Mouse (Mus musculus) cerebellum, adult 2 months (tissue): ENCODE measurements around the gene Efcab8. TPM values are rescaled to one million over a fixed set of nuclear protein-coding genes. Genes with fewer than 3 reads are reported as not detected.
"Not testable (repeated sequence)": the region's sequence is repeated elsewhere in the genome, so short reads cannot be mapped to it uniquely, and the experiment has no call there.

Experiments
- DNase-seq, 2 experiments: peaks; one replicate each; pipeline ENCODE4 v3.0.0; 2021
- H3K27ac ChIP-seq: fragments of 200-500 bp; 2 replicates; pipeline ENCODE4 v1.5.1; 2012; ENCODE audit warnings: low read length, control low read depth, inconsistent platforms; ENCODE audit not compliant: insufficient read depth
- H3K27me3 ChIP-seq: fragments of 200-500 bp; 2 replicates; pipeline ENCODE4 v1.6.1; 2012; ENCODE audit warnings: inconsistent platforms, mild to moderate bottlenecking, low read length, moderate library complexity; ENCODE audit not compliant: control insufficient read depth, insufficient read depth
- H3K4me1 ChIP-seq: fragments of 200-500 bp; 2 replicates; pipeline ENCODE4 v1.6.1; 2011; ENCODE audit warnings: low read length; ENCODE audit not compliant: control insufficient read depth, insufficient read depth
- H3K4me3 ChIP-seq: fragments of 200-500 bp; replicated peaks from 2 replicates; pipeline ENCODE3; 2011; ENCODE audit warnings: mild to moderate bottlenecking, low read depth, low read length, control low read depth; ENCODE audit not compliant: insufficient read depth
- CTCF ChIP-seq: fragments of 200-500 bp; IDR thresholded peaks from 2 replicates; pipeline ENCODE4 v1.5.1; 2011; ENCODE audit warnings: low read depth, mild to moderate bottlenecking, control low read depth, low read length, moderate library complexity, borderline replicate concordance; ENCODE audit not compliant: insufficient read depth
- POLR2A ChIP-seq: fragments of 200-500 bp; IDR thresholded peaks from 2 replicates; pipeline ENCODE4 v1.6.1; 2011; ENCODE audit warnings: low read length, control low read depth, borderline replicate concordance; ENCODE audit not compliant: insufficient read depth
- WGBS: fragments of 180-500 bp; shearing (Covaris S2); methylation state at CpG from one replicate; pipeline ENCODE4 v1.1.7; 2018; 5-methylcytosine and 5-hydroxymethylcytosine counted together
- polyA plus RNA-seq: library from polyadenylated mRNA; depleted of rRNA; stranded (reverse); fragments of >200 nt; gene quantifications from 2 replicates; pipeline ENCODE4 v1.2.3, GENCODE M21; 2012

Gene Efcab8
- polyA plus RNA-seq, 1 experiment = 0.23 TPM

- TF ChIP-seq POLR2A = no peak
- TF ChIP-seq CTCF = no peak
- Histone ChIP-seq H3K4me3 (no peak overlapping the region), H3K27ac (no peak overlapping the region), H3K4me1 (no peaks in the 10 kb centered on the region), H3K27me3 (no peaks in the 10 kb centered on the region)
- no peak for DNase-seq
- 84% methylated on average over 8 of the region's 8 CpGs for WGBS
Observed at GRCm38 (mm10) chr2:153808146-153808545, 28.4 kb downstream of the Efcab8 start.

DNA sequence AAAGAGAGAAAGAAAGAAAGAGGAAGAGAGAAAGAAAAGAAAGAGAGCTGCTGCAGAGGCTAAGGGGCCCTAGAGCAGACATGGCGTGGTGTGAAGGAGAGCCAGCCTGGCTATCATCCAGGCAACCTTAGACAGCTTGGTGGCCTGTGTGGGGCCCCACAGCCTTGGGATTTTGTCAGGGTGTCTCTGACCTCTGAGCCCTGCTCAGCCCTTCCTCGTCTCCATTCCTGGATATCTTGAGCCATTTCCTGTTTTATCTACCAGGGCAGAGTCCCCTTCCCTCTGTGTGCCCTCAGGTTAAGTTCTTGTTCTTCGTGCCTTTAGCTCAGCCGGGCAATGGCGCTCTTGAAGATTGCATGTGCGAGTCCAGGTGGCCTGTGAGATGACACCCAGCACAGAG is 29.1 kb downstream of the Efcab8 start:
- Histone ChIP-seq H3K27ac (no peak overlapping the region), H3K4me1 (no peaks in the 10 kb centered on the region), H3K27me3 (no peaks in the 10 kb centered on the region), H3K4me3 (no peak overlapping the region)
- no peak for DNase-seq
- whole genome bisulfite sequencing = 83% methylated on average over 6 of the region's 6 CpGs
- TF ChIP-seq CTCF = no peak
- no peak for TF ChIP-seq POLR2A

GRCm38 (mm10) chr2:153809921-153810320 is 30.2 kb downstream of the Efcab8 start:
- TF ChIP-seq POLR2A (no peak), CTCF (no peak)
- H3K27me3 ChIP-seq = no peaks in the 10 kb centered on the region
- H3K27ac ChIP-seq = no peak overlapping the region
- DNase-seq = peak; percentile 28 to 45
- no peaks in the 10 kb centered on the region for H3K4me1 ChIP-seq
- whole genome bisulfite sequencing = 58% methylated on average over 3 of the region's 3 CpGs
- no peak overlapping the region for H3K4me3 ChIP-seq

DNA sequence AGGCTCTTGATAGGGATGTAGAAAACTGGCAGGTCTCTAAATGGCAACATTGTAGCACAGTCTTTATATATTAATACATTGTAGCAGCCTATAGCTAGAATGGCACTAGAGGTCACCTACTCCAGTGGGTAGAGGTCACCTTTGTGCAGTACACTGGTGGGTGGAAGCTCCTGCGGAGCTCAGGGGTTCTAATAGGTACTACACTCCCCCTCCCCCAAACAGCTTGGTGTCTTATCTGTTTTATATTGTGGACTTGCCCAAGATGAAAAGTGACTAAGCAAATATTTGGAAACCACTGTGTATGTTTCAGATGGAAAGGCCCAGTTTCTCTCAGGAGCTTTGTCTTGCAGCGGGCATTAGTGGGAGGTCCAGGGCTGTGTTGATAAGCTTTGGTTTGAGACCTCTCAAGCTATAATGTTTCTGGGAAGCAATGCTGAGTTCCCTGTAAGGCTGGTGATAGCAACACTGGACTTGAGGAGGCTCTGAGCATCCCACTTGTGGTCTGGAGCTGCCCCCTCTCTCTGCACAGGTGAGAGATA is 42.3 kb downstream of the Efcab8 start:
- Histone ChIP-seq H3K4me1 (peaks cover 1% of the 10 kb centered on the region), H3K4me3 (no peak overlapping the region), H3K27ac (no peak overlapping the region), H3K27me3 (no peaks in the 10 kb centered on the region)
- TF ChIP-seq CTCF = no peak
- no peak for TF ChIP-seq POLR2A
- no peak for DNase-seq
- WGBS = 97% methylated on average over 2 of the region's 2 CpGs

- Histone ChIP-seq H3K27me3 (no peaks in the 10 kb centered on the region), H3K4me3 (no peak overlapping the region), H3K4me1 (peaks cover 11% of the 10 kb centered on the region), H3K27ac (no peak overlapping the region)
- WGBS = 74% methylated on average over 6 of the region's 6 CpGs
- DNase-seq = no peak
- TF ChIP-seq POLR2A (no peak), CTCF (no peak)
Observed at GRCm38 (mm10) chr2:153824593-153824992, 44.9 kb downstream of the Efcab8 start.

GRCm38 (mm10) chr2:153825900-153826299 is 46.2 kb downstream of the Efcab8 start:
- H3K4me3 ChIP-seq, H3K27me3 ChIP-seq, H3K27ac ChIP-seq, DNase-seq: not testable (repeated sequence)
- 90% methylated on average over 32 of the region's 32 CpGs for WGBS
- H3K4me1 ChIP-seq = peaks cover 11% of the 10 kb centered on the region

DNA sequence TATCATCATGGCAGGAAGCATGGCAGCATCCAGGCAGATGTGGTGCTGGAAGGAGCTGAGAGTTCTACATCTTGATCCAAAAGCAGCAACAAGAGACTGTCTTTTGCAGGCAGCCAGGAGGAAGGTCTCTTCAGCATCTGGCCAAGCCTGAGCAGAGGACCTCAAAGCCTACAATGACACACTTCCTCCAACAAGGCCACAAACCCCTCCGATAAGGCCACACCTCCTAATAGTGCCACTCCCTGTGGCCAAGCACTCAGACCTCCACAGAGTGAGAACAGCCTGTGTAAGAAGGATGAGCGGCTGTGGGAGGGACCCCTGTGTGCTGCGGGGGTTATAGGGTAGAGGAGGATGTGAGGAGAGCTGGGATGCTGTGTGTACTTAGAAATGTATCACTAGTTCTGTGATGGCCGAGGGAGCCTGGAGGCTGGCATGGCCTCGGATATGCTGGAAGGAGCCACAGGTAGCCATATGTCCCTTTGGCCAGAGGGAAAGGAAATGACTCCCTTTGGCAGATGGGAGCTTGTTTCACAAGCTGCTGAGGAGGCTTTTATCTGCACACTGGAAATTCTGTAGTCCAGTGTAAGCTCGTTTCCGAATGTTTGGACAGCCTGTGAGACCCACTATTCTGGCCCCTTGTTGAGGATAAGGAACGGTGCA is 47.6 kb downstream of the Efcab8 start:
- WGBS = 23% methylated on average over 8 of the region's 8 CpGs
- Histone ChIP-seq H3K4me3 (peak overlapping the region; percentile 36), H3K27me3 (no peaks in the 10 kb centered on the region), H3K27ac (peak overlapping the region; percentile 89), H3K4me1 (peaks cover 11% of the 10 kb centered on the region)
- peak; percentile 79 to 91 for DNase-seq
- no peak; the same call in 1 of the 2 replicates for TF ChIP-seq POLR2A
- TF ChIP-seq CTCF = no peak

GRCm38 (mm10) chr2:153828704-153829103 is 49.0 kb downstream of the Efcab8 start:
- Histone ChIP-seq H3K27ac (no peak overlapping the region), H3K27me3 (no peaks in the 10 kb centered on the region), H3K4me1 (peaks cover 11% of the 10 kb centered on the region), H3K4me3 (no peak overlapping the region)
- TF ChIP-seq POLR2A (no peak), CTCF (no peak)
- WGBS = 94% methylated on average over 7 of the region's 7 CpGs
- no peak for DNase-seq

DNA sequence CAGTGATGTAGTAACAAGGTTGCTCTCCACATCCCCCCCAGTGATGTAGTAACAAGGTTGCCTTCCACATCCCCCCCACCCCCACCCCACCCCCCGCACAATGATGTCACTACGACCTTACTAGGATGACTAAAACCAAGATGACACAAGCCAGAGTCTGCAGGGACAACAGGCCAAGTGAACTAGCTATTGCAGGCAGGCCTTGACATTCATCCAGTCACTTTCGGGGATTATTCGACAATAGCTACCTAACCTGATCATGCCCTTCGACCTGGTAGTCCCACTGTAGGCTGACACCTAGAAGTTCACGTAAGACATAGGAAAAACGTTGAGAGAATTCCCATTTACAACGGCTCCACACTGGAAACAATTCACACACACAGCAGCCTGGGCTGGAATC is 53.6 kb downstream of the Efcab8 start:
- no peak for DNase-seq
- Histone ChIP-seq H3K4me3 (no peak overlapping the region), H3K27me3 (no peaks in the 10 kb centered on the region; the same call in 1 of the 2 replicates), H3K4me1 (no peaks in the 10 kb centered on the region; the same call in none of the 2 replicates), H3K27ac (no peak overlapping the region)
- no peak for TF ChIP-seq POLR2A
- TF ChIP-seq CTCF = no peak
- 90% methylated on average over 8 of the region's 8 CpGs for WGBS
